Mouse (Mus musculus) spleen, adult 18-20 months (tissue): ENCODE measurements at regions not wholly inside any gene's neighbourhood (a gene's known extent, or its start where the extent isn't known, plus 50 kb on each side); places are given as distances from the start of the nearest gene placed in this dataset.

Experiments
- DNase-seq, 2 experiments: peaks; one replicate each; pipeline ENCODE4 v3.0.0; 2022; ENCODE audit warnings: mixed read lengths in 2 of 2

DNA sequence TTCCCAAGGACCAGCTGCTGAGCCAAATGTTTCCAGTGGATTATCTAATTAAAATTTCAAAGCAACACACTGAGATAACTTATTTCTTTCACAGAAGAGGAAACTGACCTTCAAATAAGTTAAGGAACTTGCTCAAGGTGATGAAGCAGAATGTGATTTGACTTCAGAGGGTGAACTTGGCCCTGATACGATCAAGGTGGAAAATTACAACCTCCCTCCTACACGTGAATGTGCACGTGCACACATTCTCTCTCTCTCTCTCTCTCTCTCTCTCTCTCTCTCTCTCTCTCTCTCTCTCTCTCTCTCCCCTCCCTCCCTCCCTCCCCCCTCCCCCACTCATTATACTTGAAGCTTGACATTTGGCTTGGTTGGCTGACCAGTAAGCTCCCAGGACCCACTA lies 131.8 kb upstream of the Cxcr4 start:
- DNase-seq = no peak

DNA sequence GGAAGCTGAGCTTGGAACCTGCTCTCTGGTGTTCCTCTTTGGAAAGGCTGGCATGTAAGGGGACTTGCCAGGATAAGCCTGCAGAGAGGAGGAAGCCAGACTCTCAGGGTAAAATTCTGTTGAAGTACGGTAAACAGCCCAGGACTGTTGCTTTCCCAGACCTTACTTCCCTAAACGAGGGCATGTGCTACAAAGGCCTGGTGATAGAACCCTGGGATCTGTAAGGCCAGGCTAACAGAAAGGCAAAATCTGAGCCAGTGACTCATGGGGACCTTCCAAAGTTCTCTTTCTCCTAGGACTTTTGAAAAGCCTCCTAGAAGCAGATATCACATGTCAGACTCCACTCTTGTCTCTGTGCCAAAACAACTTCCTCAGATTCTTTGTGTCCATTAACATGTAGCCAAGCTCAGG lies 130.0 kb upstream of the Cxcr4 start:
- DNase-seq = no peak

DNA sequence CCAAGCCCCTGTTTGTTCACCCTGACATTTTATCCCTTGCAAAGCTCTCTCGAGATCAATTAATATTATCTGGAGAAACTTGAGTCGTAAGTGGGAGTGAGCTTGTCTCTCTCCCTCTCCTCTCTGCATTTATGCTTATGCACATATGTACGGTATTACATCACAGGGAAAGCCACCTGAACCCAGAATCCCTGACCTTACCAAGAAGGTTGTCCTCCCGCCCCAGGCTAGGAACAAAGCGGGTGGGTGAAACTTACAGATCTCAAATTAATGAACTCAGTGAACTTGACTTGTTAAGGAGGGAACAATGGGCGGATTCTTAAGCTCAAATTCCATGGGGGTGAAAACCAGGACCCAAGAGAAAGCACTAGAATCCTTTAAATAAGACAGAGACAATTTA lies 122.8 kb upstream of the Cxcr4 start:
- DNase-seq = no peak

DNA sequence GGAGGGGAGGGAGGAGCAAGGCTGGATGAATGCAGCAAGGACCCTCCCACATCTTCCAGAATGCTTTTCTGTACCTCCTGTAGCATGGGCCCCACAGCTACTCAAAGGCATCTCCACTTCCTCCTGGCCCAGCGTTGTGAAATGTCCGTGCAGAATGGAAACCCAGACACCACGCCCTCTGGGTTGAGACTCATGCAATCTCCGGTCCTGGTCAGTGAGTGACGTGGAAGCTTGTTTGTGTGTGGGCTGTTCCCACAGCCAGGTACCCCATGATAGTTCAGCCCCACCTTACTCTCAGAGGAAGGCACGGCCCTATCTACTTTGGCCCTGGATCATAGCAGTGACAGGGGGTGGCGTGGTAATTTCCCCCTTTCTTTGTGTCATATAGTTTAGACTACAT lies 120.8 kb upstream of the Cxcr4 start:
- DNase-seq = peak in 1 of 2 experiments; percentile 33

DNA sequence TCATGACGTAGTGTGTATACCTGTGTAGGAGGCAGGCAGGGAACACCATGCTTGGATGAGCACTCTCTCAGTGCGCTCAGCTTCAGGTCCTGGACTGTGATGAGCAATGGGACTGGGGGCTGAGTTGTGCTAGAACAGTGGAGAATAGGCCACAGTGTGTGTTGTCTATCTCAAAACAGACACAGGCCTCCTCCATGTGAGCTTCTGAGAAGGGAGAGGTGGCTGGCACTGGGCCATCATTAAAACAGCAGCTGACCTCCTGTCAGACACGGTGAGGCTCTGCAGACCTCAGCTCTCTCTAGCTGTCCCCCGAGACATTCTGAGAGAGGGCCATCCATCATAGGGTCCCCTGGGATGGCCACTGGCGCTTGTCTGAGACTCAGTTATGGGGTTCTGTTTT lies 119.0 kb upstream of the Cxcr4 start:
- DNase-seq = peak in 1 of 2 experiments; percentile 17

DNA sequence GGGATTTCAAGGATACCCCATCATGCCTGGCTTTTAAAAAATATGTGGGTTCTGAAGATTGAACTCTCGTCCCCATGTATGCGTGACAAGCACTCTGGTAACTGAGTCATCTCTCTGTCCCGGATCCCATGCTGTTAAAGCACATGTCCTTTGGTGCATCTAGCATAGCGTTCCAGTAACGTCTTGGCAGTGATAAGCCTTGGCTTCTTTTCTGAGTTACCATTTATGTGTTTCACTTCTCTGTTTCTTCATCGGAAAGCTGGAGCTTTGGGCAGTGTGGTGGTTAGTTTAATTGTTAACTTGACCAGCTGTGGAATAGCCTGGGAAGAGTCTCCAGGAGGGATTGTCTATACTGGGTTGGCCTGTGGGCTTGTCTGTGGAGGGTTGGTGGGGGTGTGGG lies 115.7 kb upstream of the Cxcr4 start:
- DNase-seq = no peak

DNA sequence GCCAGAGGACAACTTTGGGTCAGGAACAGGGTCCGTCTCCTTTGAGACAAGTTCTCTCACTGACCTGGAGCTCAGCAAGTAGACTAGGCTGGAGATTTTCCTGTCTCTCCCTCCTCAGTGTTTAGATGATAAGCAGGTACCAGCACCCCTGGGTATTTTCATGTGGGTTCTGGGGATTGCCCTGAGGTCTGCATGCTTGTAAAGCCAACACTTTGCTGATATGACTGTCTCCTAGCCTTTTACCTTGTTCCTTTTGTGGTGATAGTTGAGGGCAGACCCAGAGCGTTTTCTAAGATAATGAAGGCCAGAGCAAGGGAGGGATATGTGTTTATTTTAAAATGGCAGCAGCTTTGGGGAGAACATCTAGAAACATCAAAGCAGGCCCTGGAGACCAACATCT lies 114.1 kb upstream of the Cxcr4 start:
- DNase-seq = no peak

DNA sequence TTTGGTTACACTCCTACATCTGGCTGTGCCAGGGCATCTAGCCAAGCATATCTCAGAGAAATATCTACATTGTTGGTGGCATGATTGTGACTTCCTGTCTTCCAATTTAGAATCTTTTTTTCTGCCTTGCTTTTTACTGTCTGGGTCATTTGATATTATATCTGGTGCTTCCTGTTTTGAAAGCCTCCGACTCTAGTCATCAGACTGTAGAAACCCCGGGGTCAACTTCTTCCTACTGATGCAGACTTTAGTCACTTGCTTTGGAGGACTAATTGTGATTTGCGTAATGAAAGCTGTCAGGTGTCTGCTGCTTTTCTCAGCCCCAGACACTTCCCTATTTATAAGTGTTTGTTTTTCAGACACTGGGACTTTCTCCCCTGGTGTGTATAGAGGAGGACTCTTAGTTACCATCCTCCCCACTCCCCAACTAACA lies 113.0 kb upstream of the Cxcr4 start:
- peak in 1 of 2 experiments; percentile 12 for DNase-seq

DNA sequence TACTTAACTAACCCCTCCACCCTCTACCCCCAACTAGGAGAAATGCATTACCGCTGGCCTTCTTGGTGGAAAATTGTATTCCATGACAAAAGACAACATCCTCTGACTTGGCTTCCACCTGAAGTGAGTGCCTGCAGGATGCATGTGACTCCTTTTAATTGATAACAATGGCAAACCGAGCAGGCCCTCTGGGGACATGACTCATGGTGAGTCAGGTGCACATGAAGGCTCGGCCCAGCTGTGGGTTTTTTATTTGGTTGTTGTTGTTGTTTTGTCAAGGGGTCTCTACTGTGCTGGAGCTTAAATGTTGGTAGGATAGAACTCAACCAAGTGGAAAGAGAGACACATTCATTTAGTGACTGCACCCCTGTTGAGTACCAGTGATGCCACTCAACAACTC lies 109.2 kb upstream of the Cxcr4 start:
- no peak for DNase-seq

DNA sequence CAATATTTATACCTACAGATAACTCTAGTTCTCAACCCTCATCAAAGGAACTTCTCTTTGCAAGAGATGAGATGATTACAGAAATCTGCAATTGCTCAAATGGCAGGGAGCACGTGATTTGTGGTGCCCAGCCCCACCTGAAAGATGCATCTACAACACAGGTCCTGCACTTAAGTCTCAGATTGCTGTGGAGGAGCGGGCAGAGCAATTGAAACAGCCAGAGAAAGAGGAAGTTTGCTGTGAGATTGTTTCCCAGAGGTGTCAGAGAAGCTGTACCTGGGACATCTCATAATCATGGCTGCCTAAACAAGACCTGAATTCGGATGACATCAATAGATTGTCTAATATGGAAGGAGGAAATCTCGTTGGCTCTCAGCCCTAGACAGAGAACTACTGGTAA lies 105.9 kb upstream of the Cxcr4 start:
- DNase-seq = no peak

DNA sequence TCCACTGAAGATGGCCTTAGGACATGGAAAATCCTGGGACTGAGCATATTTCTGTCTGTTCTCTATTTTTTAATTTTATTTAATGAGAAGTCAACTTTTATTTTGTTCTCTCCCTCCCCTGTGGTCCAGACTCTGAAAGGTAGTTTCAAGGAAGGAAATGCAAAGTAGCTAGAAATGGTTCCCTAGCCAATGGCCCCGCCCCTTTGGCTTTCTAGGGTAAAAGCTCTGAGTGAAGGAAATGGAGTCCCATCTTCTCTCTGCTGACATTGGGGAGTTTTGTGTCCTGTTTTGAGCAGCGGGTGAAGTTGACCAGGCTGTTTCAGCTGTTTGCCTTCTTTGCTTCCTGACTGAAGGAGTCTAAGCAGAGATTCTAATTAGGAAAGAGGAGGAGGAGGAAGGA lies 103.8 kb upstream of the Cxcr4 start:
- DNase-seq = peak; percentile 65 to 74

DNA sequence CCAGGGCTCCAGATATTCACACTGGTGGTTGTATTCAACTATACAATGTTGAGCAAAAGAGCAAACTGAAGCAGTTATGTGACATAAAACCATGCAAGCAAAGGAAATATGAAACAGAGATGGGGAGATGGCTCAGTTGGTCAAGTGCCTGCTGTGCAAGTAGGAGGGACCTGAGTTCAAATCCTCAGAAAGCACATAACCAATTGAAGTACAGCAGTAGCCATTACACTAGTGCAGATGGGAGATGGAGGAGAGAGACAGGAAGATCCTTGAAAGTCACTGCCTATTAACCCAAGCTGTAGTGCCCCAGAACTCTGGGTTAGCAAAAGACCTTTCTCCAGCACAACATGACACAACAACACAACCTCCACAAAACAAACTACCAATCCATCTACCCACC lies 100.7 kb upstream of the Cxcr4 start:
- DNase-seq = no peak

DNA sequence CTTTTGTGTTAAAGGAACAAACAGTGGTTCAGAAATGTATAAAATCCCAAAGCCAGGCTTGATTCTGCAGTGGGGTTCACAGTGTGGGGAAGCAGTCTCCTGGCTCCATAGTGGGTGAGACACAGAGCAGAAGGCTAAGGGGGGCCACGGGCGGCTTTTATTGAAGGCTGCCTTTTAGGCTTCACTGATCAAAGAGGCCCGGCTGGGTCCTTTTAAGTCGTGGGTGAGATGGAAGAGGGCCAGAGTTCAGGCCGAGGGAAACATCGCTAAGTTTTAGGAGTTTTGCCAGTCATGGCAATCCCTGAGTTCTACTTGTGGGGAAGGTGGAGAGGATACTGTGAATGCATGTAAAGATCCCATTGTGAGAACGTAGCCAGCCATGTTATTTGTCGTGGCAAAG lies 100.2 kb upstream of the Cxcr4 start:
- no peak for DNase-seq

DNA sequence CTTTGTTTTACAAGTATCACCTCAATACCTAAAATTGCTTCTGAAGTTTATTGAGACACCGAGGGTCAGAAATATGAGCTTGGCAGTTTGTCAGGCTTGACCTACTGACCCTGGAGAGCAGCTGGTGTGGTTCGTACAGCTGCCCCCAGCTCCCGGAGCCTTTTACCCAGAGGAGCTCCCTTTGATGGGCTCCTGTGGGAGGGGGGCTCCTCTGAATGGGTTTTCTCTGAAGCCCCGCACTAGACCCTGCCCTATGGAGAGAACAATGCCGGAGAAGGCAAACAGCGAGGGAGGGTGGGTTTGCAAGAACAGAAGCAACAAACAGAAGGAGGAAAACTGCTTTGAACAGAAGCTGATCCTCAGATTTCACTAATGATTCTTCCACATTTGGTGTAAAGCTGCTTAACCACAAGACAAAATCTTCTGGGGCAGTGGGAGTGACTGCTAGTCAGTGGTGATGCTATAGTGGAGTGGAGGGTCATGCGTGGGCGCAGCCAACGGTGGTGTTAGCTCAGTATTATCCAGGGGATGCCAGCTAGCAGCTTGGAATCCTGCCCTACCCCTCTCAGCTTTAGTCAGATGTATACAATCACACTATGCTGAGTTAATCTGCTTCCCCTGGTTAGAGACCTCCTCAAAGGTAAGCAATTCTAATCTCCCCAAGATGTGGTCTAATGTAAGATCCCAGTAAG lies 95.3 kb upstream of the Cxcr4 start:
- DNase-seq = no peak

DNA sequence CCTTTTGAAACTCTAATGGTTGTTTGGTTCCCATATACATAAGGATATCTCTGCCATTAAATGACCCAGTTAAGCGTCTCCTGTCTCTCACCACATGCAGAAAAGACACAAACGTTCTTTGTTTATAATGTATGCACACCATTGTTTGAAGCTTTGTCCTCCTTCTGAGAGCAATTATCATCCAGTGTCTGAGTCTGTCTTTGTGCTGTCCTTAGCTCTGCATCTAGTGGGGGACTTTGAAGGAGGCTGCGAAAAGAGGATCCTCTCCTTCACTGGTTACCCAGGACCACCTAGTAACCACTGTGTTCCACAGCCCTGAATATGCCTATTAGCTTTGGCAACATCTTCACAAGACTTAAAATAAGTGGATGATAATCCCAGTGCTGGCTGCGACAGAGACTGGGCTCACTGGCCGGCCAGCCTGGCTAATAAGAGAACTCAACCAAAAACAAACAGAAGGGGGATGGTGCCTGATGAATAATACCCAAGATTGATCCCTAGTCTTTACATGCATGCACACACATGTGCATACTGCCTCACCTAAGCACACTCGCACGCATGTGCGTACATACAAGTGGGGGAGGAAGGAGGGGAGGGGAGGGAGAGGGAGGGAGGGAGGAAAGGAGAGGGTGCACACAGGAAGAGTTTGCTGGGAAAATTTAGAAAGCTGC lies 93.5 kb upstream of the Cxcr4 start:
- no peak for DNase-seq

DNA sequence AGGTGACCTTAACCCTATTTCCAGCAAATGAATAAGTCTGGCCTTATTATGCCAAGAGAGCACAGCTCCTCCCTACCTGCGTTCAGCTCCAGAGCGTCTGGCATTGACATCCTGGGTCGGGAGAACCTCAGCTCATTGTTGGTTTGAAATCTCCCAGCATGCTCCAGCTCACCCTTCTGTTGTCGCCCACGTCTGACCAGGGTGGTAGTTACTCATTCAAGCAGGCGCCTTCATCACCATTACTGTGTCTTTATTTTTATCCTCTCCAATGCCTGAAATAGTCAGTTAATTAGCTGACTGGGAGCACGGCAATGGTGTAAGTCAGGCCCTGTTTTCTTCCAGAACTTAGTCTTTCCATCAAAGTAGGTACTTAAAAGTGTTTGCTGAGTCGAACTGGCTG lies 90.8 kb upstream of the Cxcr4 start:
- no peak for DNase-seq

DNA sequence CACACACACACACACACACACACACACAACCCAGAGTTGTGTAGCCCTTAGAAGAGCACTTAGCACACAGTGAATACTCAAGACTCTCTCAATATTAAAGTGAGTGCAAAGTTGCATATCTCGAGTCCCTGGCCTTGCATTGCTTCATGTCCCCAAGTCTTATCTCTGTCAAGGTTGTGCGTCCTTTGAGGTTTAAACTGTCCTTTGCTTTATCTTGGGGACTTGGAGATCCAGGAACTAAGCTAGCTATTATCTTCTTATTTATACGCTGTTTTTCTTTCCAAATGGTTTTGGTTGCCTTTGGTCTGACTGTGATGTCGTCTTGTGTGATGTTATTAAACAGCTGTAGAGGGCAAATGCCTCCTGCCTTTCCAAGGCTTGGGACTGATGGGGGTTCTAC lies 89.2 kb upstream of the Cxcr4 start:
- no peak for DNase-seq

DNA sequence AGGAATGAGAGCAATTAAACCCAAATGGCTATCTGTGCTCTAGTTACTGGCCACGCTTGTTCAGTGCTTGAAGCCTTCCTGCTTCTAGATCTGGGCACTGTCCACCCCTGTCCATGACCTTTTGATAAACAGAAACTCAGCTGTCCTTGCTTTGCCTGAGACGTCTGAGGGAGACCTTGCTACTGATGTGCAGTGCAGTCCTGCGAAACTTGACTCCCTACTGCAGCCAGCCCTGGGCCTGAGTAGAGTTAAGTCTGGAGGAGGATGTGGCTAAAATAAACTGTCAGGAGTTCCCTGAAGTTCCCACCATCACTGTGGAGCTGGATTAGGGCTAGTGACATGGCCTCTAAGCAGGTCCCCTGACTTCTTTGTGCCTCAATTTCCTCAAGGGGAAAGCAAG lies 88.4 kb upstream of the Cxcr4 start:
- DNase-seq = no peak

DNA sequence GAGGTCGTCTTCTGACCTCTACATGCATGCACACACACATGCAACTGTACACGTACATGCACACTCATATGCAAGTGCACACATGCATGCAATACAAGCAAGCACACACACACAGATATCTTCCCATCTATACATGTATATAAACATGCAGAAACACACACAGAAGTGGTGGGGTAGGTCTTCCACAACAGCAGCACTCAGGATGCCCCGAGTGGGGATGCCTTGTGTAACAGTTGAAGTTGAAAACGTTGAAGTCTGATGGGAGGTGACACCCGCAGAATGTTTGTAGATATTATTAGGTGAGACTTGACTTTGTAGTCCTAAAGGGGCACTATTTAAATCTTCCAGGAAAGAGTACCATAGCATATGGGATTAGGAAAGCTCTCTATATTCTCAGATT lies 87.9 kb upstream of the Cxcr4 start:
- no peak for DNase-seq

DNA sequence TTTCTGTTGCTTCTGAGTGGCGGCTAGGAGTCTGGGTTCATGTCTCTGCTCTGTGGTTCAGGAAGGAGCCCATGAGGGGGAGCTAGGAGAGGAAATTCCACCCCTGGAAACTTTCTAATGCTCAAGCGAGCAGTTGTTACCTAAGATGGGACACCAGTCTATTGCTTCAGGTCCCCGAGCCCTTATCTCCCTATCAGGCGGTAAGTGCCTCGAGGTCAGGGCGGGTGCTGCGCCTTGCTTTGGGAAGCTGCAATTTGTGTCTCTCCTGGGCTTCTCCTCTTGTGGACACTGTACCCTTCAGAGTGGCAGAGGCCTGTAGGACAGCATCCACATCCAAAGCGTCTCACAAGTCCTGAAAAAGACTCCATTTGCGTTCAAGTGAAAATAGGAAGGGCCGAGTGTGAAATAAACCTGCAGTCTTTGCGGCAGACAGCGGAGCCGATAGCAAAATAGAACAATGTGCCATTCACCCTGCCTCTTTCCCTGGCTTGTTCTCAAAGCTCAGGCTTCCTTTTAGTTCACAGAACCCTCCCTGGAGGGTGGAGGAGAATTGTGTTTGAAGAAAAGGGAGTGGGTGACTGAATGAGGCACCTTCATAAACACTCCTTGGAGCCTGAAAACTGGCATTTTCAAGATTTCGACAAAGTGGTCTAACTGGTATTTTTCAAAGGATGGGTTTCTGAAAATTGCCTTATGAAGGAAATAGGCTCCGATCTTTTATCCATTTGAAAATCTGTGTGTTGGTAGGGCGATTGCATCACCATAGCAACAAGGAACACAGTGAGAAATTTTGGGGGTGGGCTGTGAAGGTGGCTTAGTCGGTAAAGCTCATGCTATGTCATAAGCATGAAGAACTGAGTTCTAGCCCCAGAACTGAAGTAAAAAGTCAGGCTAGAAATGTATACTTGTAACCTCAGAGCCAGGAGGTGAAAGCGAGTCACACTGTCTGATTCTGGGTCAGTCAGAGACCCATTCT lies 87.2 kb upstream of the Cxcr4 start:
- DNase-seq = no peak

DNA sequence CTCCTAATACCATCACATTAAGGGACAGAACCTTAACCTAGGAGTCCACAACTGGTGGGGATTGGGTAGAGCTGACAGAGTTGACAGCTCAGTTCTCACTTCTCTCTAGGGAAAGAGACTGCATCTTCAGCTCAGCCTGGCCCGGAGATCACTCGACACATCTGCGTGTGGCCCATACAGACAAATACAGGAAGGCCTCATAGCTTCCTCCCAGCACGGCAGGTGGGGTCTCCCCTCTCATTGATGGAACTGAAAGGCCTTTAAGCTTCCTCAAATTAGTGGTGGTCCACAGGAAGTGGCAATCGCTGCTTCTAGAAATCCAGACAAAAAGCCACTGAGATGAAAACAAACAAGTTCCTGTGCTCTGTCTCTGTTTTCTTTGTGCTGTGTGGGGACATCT lies 83.4 kb upstream of the Cxcr4 start:
- DNase-seq = peak; percentile 28 to 52

DNA sequence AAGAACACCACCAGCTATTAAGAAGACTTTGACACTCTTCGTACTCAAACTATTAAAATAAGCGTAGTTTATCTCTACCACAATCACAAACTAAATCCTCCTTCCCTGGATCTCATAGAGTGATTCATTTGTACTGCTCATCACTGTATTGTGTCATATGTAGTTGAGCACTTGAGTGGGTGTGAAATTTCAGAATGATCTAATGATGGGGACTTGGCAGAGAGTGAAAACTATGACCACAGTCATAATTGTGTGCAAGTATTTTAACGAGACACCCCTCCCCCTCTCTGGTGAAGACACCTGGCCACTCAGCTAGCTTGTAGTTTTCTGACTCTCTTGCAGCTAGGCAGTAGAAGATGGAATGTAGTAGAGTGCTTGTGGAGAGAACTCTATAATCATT lies 80.2 kb upstream of the Cxcr4 start:
- no peak for DNase-seq

DNA sequence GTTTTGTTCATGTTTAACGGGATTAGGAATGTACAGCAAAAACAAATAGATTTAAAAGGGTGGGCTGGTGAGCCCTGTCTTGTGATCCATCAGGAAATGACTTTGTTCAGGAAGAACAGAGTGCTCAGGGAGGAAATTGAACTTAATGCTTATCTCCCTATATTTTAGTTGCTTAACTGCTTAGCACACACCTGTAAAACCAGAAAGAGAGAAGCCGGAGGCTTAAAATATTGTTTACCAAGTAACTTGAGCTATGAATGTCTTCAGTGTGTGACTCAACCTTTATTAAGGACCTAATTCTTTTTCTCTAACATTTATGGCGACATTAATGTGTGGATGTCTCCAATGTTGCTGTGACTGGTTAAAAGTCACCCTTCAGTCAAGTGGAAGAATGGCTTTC lies 79.4 kb upstream of the Cxcr4 start:
- no peak for DNase-seq

DNA sequence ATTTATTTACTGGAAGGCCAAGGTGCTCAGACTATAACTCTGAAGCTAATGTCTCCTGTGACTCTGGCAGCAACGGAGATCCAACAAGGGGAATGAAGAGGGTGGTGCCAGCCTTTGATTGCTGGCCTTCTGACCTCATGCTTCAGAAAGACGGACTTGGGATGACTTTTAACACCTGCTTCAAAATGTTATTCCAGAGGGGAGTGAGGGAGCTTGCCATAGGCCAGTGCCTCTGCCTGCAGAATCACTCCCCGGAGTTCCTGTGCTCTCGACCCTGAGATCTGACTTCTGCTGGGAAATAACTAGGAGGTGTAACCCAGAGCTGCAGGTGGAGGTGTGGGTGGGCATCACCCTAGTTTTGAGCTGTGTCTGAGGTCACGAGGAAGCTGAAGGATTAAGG lies 78.9 kb upstream of the Cxcr4 start:
- DNase-seq = no peak
